Mouse (Mus musculus) lung, adult 2 months (tissue): ENCODE measurements around the gene Dmrtb1.

Experiments used
- CTCF ChIP-seq: fragments of 200-500 bp; IDR thresholded peaks from 2 replicates; pipeline ENCODE4 v1.5.1; 2011; ENCODE audit warnings: mild to moderate bottlenecking, low read length, control low read depth; ENCODE audit not compliant: insufficient read depth
- POLR2A ChIP-seq: fragments of 200-500 bp; IDR thresholded peaks from 2 replicates; pipeline ENCODE4 v1.6.1; 2011; ENCODE audit warnings: low read depth, mild to moderate bottlenecking, control low read depth, low read length, borderline replicate concordance; ENCODE audit errors: extremely low read depth

- TF ChIP-seq CTCF, result no peak
- no peak for TF ChIP-seq POLR2A
Measured at GRCm38 (mm10) chr4:107688213-107688612, 4.2 kb upstream of the Dmrtb1 start.
